Mouse (Mus musculus) brain, embryonic 14.5 days (tissue): ENCODE results near the gene Rnf41. TPM values are rescaled to one million over a fixed set of nuclear protein-coding genes. Genes with fewer than 3 reads are reported as not detected.

Experiments used
- DNase-seq: peaks from one replicate; pipeline ENCODE4 v3.0.0-alpha.2; 2011; ENCODE audit warnings: low read depth
- CTCF ChIP-seq: fragments of 200-500 bp; IDR thresholded peaks from 2 replicates; pipeline ENCODE4 v1.5.1; 2012; ENCODE audit warnings: inconsistent platforms, mild to moderate bottlenecking, moderate library complexity, borderline replicate concordance; ENCODE audit not compliant: insufficient read depth, insufficient read length; ENCODE audit errors: extremely low read depth
- POLR2A ChIP-seq: fragments of 200-500 bp; IDR thresholded peaks from 2 replicates; pipeline ENCODE4 v1.6.1; 2012; ENCODE audit warnings: mild to moderate bottlenecking, inconsistent platforms, borderline replicate concordance; ENCODE audit not compliant: poor library complexity, insufficient read depth, insufficient read length, severe bottlenecking; ENCODE audit errors: extremely low read depth
- polyA plus RNA-seq: library from polyadenylated mRNA; depleted of rRNA; stranded (reverse); fragments of >200 nt; gene quantifications from 2 replicates; pipeline ENCODE4 v1.2.3, GENCODE M21; 2012

Gene Rnf41
- polyA plus RNA-seq, 1 experiment, result 76.9 TPM

- no peak for TF ChIP-seq CTCF
- TF ChIP-seq POLR2A, result no peak
- no peak for DNase-seq
Measured at GRCm38 (mm10) chr10:128435873-128436272, 24.4 kb downstream of the Rnf41 start.

- TF ChIP-seq POLR2A, result no peak
- no peak for TF ChIP-seq CTCF
- peak; percentile 28 for DNase-seq
Measured at GRCm38 (mm10) chr10:128436376-128436775, 24.9 kb downstream of the Rnf41 start.

- DNase-seq, result no peak
- TF ChIP-seq POLR2A (no peak), CTCF (no peak)
Measured at GRCm38 (mm10) chr10:128438675-128439279, 27.3 kb downstream of the Rnf41 start.

GRCm38 (mm10) chr10:128440407-128440806 is 28.9 kb downstream of the Rnf41 start:
- DNase-seq, result peak; percentile 31
- TF ChIP-seq POLR2A, result no peak
- peak; percentile 47; the same call in 1 of the 2 replicates for TF ChIP-seq CTCF

GRCm38 (mm10) chr10:128441324-128442119 is 30.1 kb downstream of the Rnf41 start:
- TF ChIP-seq CTCF (no peak), POLR2A (no peak)
- DNase-seq, result no peak

- no peak for DNase-seq
- TF ChIP-seq CTCF, result no peak
- no peak for TF ChIP-seq POLR2A
Measured at GRCm38 (mm10) chr10:128442718-128443117, 31.3 kb downstream of the Rnf41 start.

GRCm38 (mm10) chr10:128444354-128444753 is 32.9 kb downstream of the Rnf41 start:
- TF ChIP-seq CTCF (no peak), POLR2A (no peak)
- no peak for DNase-seq

- no peak for TF ChIP-seq CTCF
- no peak for TF ChIP-seq POLR2A
- DNase-seq, result no peak
Measured at GRCm38 (mm10) chr10:128445407-128445806, 34.0 kb downstream of the Rnf41 start.

- no peak for DNase-seq
- TF ChIP-seq POLR2A (no peak), CTCF (no peak)
Measured at GRCm38 (mm10) chr10:128451014-128451413, 39.6 kb downstream of the Rnf41 start.

- no peak for DNase-seq
- no peak for TF ChIP-seq CTCF
- no peak for TF ChIP-seq POLR2A
Measured at GRCm38 (mm10) chr10:128454471-128454870, 43.0 kb downstream of the Rnf41 start.

- DNase-seq, result peak; percentile 95
- peak; percentile 56; the same call in 1 of the 2 replicates for TF ChIP-seq CTCF
- no peak for TF ChIP-seq POLR2A
Measured at GRCm38 (mm10) chr10:128455280-128455679, 43.8 kb downstream of the Rnf41 start.
